Mouse (Mus musculus) olfactory bulb, adult 2 months (tissue): ENCODE results near the gene Tmem245.

ENCODE experiments used
- CTCF ChIP-seq: fragments of 200-500 bp; IDR thresholded peaks from 2 replicates; pipeline ENCODE4 v1.5.1; 2012; ENCODE audit warnings: low read depth, mild to moderate bottlenecking, low read length, moderate library complexity; ENCODE audit not compliant: insufficient read depth
- POLR2A ChIP-seq: fragments of 200-500 bp; IDR thresholded peaks from 2 replicates; pipeline ENCODE4 v1.6.1; 2012; ENCODE audit warnings: mild to moderate bottlenecking, low read depth, low read length, moderate library complexity; ENCODE audit not compliant: insufficient read depth

GRCm38 (mm10) chr4:56888483-56888882 is 58.8 kb downstream of the Tmem245 start:
- TF ChIP-seq CTCF, result no peak
- no peak for TF ChIP-seq POLR2A
